Mouse (Mus musculus) hindbrain, embryonic 10.5 days (tissue): ENCODE results near the gene Abcc9. TPM values are rescaled to one million over a fixed set of nuclear protein-coding genes. Genes with fewer than 3 reads are reported as not detected.
"Not testable (repeated sequence)": the region's sequence is repeated elsewhere in the genome, so short reads cannot be mapped to it uniquely, and the experiment has no call there.

Experiments
- DNase-seq: peaks from one replicate; pipeline ENCODE4 v3.0.0-alpha.2; 2017; ENCODE audit warnings: low spot score
- H3K27ac ChIP-seq: fragments of 300-500 bp; sonication (generic); 2 replicates; pipeline ENCODE4 v1.5.1; 2016; ENCODE audit warnings: mild to moderate bottlenecking, moderate library complexity
- H3K27me3 ChIP-seq: fragments of 300-500 bp; sonication (generic); 2 replicates; pipeline ENCODE4 v1.6.1; 2016; ENCODE audit warnings: mild to moderate bottlenecking; ENCODE audit not compliant: poor library complexity, insufficient read depth, severe bottlenecking
- H3K36me3 ChIP-seq: fragments of 300-500 bp; sonication (generic); 2 replicates; pipeline ENCODE4 v1.6.1; 2016; ENCODE audit warnings: mild to moderate bottlenecking, moderate library complexity
- H3K4me1 ChIP-seq: fragments of 300-500 bp; sonication (generic); replicated peaks from 2 replicates; pipeline ENCODE4 v1.6.1; 2016; ENCODE audit warnings: mild to moderate bottlenecking
- H3K4me3 ChIP-seq: fragments of 300-500 bp; sonication (generic); 2 replicates; pipeline ENCODE4 v1.5.1; 2016; ENCODE audit warnings: mild to moderate bottlenecking, moderate library complexity
- H3K9me3 ChIP-seq: fragments of 300-500 bp; sonication (generic); 2 replicates; pipeline ENCODE4 v1.6.1; 2016; ENCODE audit warnings: mild to moderate bottlenecking, moderate library complexity
- WGBS: fragments of 180-500 bp; shearing (Covaris S2); methylation state at CpG from one replicate; pipeline ENCODE4 v1.1.7; 2016; 5-methylcytosine and 5-hydroxymethylcytosine counted together
- polyA plus RNA-seq: library from polyadenylated mRNA; unstranded; fragments of >200 nt; fragmentation: Nextera tagmentation; extraction: Ambion mirVana; gene quantifications from 2 replicates; pipeline ENCODE4 v1.2.1, GENCODE M21; 2016

Gene Abcc9
- polyA plus RNA-seq, 1 experiment from 2014 or later = 1.5 TPM

GRCm38 (mm10) chr6:142689673-142690072 lies 12.4 kb downstream of the Abcc9 start:
- Histone ChIP-seq H3K27ac (no peak overlapping the region), H3K9me3 (no peaks in the 10 kb centered on the region), H3K27me3 (no peaks in the 10 kb centered on the region), H3K36me3 (no peaks in the 10 kb centered on the region), H3K4me1 (no peaks in the 10 kb centered on the region), H3K4me3 (no peak overlapping the region)
- DNase-seq = no peak
- 92% methylated on average over 11 of the region's 11 CpGs for WGBS

- Histone ChIP-seq H3K27ac (no peak overlapping the region), H3K36me3 (no peaks in the 10 kb centered on the region)
- WGBS = 86% methylated on average over 7 of the region's 7 CpGs
Observed at GRCm38 (mm10) chr6:142682985-142683691, 19.0 kb downstream of the Abcc9 start.

GRCm38 (mm10) chr6:142670021-142670420 lies 32.1 kb downstream of the Abcc9 start:
- H3K4me3 ChIP-seq = no peak overlapping the region
- no peaks in the 10 kb centered on the region for H3K4me1 ChIP-seq
- no peak for DNase-seq
- 0 out of 2 replicates have a peak, but pooled peaks cover 3% of the 10 kb centered on the region for H3K9me3 ChIP-seq
- no peaks in the 10 kb centered on the region for H3K27me3 ChIP-seq
- H3K36me3 ChIP-seq = no peaks in the 10 kb centered on the region
- H3K27ac ChIP-seq = no peak overlapping the region
- 97% methylated on average over 2 of the region's 2 CpGs for WGBS

More at GRCm38 (mm10) chr6:142682985-142683691, 19.0 kb downstream of the Abcc9 start:
- Histone ChIP-seq H3K4me3 (no peak overlapping the region), H3K9me3 (no peaks in the 10 kb centered on the region), H3K27me3 (no peaks in the 10 kb centered on the region), H3K4me1 (no peaks in the 10 kb centered on the region)
- no peak for DNase-seq

- Histone ChIP-seq H3K27ac (no peak overlapping the region), H3K4me1 (no peaks in the 10 kb centered on the region), H3K9me3 (0 out of 2 replicates have a peak, but pooled peaks cover 3% of the 10 kb centered on the region), H3K4me3 (no peak overlapping the region), H3K27me3 (no peaks in the 10 kb centered on the region), H3K36me3 (no peaks in the 10 kb centered on the region)
- no peak for DNase-seq
- 95% methylated on average over 6 of the region's 6 CpGs for WGBS
Observed at GRCm38 (mm10) chr6:142669343-142669742, 32.8 kb downstream of the Abcc9 start.

- Histone ChIP-seq H3K4me1 (no peaks in the 10 kb centered on the region), H3K27me3 (no peaks in the 10 kb centered on the region), H3K9me3 (0 out of 2 replicates have a peak, but pooled peaks cover 3% of the 10 kb centered on the region), H3K27ac (no peak overlapping the region), H3K36me3 (no peaks in the 10 kb centered on the region), H3K4me3 (no peak overlapping the region)
- WGBS = 91% methylated on average over 6 of the region's 6 CpGs
- no peak for DNase-seq
Observed at GRCm38 (mm10) chr6:142668831-142669230, 33.3 kb downstream of the Abcc9 start.

- Histone ChIP-seq H3K27ac (no peak overlapping the region), H3K4me1 (no peaks in the 10 kb centered on the region), H3K4me3 (no peak overlapping the region), H3K9me3 (0 out of 2 replicates have a peak, but pooled peaks cover 3% of the 10 kb centered on the region), H3K27me3 (no peaks in the 10 kb centered on the region), H3K36me3 (no peaks in the 10 kb centered on the region)
- 73% methylated on average over 1 of the region's 1 CpGs for WGBS
- DNase-seq = no peak
Observed at GRCm38 (mm10) chr6:142668419-142668766, 33.7 kb downstream of the Abcc9 start.

- 89% methylated on average over 7 of the region's 7 CpGs for WGBS
- H3K36me3 ChIP-seq = no peaks in the 10 kb centered on the region
- H3K4me3 ChIP-seq = no peak overlapping the region
- H3K27ac ChIP-seq = no peak overlapping the region
- H3K27me3 ChIP-seq = no peaks in the 10 kb centered on the region
- DNase-seq = no peak
- H3K4me1 ChIP-seq = no peaks in the 10 kb centered on the region
- no peaks in the 10 kb centered on the region for H3K9me3 ChIP-seq
Observed at GRCm38 (mm10) chr6:142667701-142668418, 34.3 kb downstream of the Abcc9 start.

- not testable (repeated sequence) for H3K4me3 ChIP-seq, DNase-seq, H3K4me1 ChIP-seq, H3K9me3 ChIP-seq, H3K27ac ChIP-seq, H3K36me3 ChIP-seq, H3K27me3 ChIP-seq
- 96% methylated on average over 3 of the region's 3 CpGs for WGBS
Observed at GRCm38 (mm10) chr6:142662056-142662455, 40.1 kb downstream of the Abcc9 start.

- Histone ChIP-seq H3K4me3 (no peak overlapping the region), H3K27ac (no peak overlapping the region), H3K27me3 (no peaks in the 10 kb centered on the region), H3K36me3 (no peaks in the 10 kb centered on the region), H3K9me3 (no peaks in the 10 kb centered on the region), H3K4me1 (no peaks in the 10 kb centered on the region)
- WGBS = 64% methylated on average over 5 of the region's 5 CpGs
- DNase-seq = peak; percentile 28
Observed at GRCm38 (mm10) chr6:142659038-142659437, 43.1 kb downstream of the Abcc9 start.

GRCm38 (mm10) chr6:142654561-142654960 lies 47.6 kb downstream of the Abcc9 start:
- no peak overlapping the region for H3K4me3 ChIP-seq
- no peaks in the 10 kb centered on the region for H3K9me3 ChIP-seq
- WGBS = 64% methylated on average over 5 of the region's 5 CpGs
- DNase-seq = no peak
- no peaks in the 10 kb centered on the region for H3K4me1 ChIP-seq
- H3K36me3 ChIP-seq = no peaks in the 10 kb centered on the region
- no peaks in the 10 kb centered on the region for H3K27me3 ChIP-seq
- H3K27ac ChIP-seq = no peak overlapping the region

GRCm38 (mm10) chr6:142652175-142652574 lies 49.9 kb downstream of the Abcc9 start:
- WGBS = 71% methylated on average over 1 of the region's 1 CpGs
- H3K27ac ChIP-seq = no peak overlapping the region
- no peaks in the 10 kb centered on the region for H3K4me1 ChIP-seq
- no peak overlapping the region for H3K4me3 ChIP-seq
- H3K36me3 ChIP-seq = no peaks in the 10 kb centered on the region
- no peaks in the 10 kb centered on the region for H3K9me3 ChIP-seq
- H3K27me3 ChIP-seq = no peaks in the 10 kb centered on the region
- no peak for DNase-seq

- H3K4me1 ChIP-seq = no peaks in the 10 kb centered on the region
- no peaks in the 10 kb centered on the region for H3K9me3 ChIP-seq
- H3K27me3 ChIP-seq = no peaks in the 10 kb centered on the region
- 80% methylated on average over 3 of the region's 3 CpGs for WGBS
- no peak overlapping the region for H3K27ac ChIP-seq
- H3K4me3 ChIP-seq = no peak overlapping the region
- no peaks in the 10 kb centered on the region for H3K36me3 ChIP-seq
- no peak for DNase-seq
Observed at GRCm38 (mm10) chr6:142649331-142649730, 52.8 kb downstream of the Abcc9 start.

GRCm38 (mm10) chr6:142645474-142645873 lies 56.6 kb downstream of the Abcc9 start:
- H3K36me3 ChIP-seq = no peaks in the 10 kb centered on the region
- 77% methylated on average over 7 of the region's 7 CpGs for WGBS
- no peaks in the 10 kb centered on the region for H3K27me3 ChIP-seq
- H3K4me3 ChIP-seq = no peak overlapping the region
- H3K4me1 ChIP-seq = no peaks in the 10 kb centered on the region
- no peak overlapping the region for H3K27ac ChIP-seq
- no peaks in the 10 kb centered on the region for H3K9me3 ChIP-seq
- no peak for DNase-seq
